Mouse (Mus musculus): ENCODE results near the gene Synj2.

GRCm38 (mm10) chr17:5943053-5943452 is 2.0 kb downstream of the Synj2 start:
- TF ChIP-seq CTCF (IDR thresholded peaks at IDR 0.05; ENCODE audit: low read depth, low read length) (no peak), POLR2AphosphoS5 (IDR thresholded peaks at IDR 0.05; ENCODE audit: insufficient replicate concordance, low read depth, low read length) (no peak), GATA1 (IDR thresholded peaks at IDR 0.05; ENCODE audit: borderline replicate concordance, low read length) (no peak), TAL1 (conservative IDR thresholded peaks at IDR 0.05; ENCODE audit: low read depth, low read length) (no peak), GATA2 (IDR thresholded peaks at IDR 0.05; ENCODE audit: borderline replicate concordance, low read depth, low read length) (no peak)
